Mouse (Mus musculus) midbrain, embryonic 14.5 days (tissue): ENCODE measurements around the gene Prpf40a. TPM values are rescaled to one million over a fixed set of nuclear protein-coding genes. Genes with fewer than 3 reads are reported as not detected.

Source experiments
- ATAC-seq: fragments of 200-750 bp; cut with Nextera tagmentation; 2 replicates; pipeline ENCODE4 v1.8.0; 2017; ENCODE audit warnings: moderate number of reproducible peaks, moderate library complexity; ENCODE audit not compliant: low FRiP score, low TSS enrichment
- DNase-seq: peaks from one replicate; pipeline ENCODE4 v3.0.0-alpha.2; 2015
- H3K27ac ChIP-seq: fragments of 300-500 bp; sonication (generic); replicated peaks from 2 replicates; pipeline ENCODE4 v1.5.1; 2014; ENCODE audit warnings: mild to moderate bottlenecking, low read depth, low read length, moderate library complexity
- H3K27me3 ChIP-seq: fragments of 300-500 bp; sonication (generic); 2 replicates; pipeline ENCODE4 v1.6.1; 2014; ENCODE audit warnings: low read length, control low read depth, mixed read lengths; ENCODE audit not compliant: control insufficient read depth, insufficient read depth
- H3K36me3 ChIP-seq: fragments of 300-500 bp; sonication (generic); 2 replicates; pipeline ENCODE4 v1.6.1; 2014; ENCODE audit warnings: low read length, control low read depth; ENCODE audit not compliant: control insufficient read depth, insufficient read depth
- H3K4me1 ChIP-seq: fragments of 300-500 bp; sonication (generic); 2 replicates; pipeline ENCODE4 v1.6.1; 2014; ENCODE audit warnings: mild to moderate bottlenecking, antibody characterized with exemption, low read length, control low read depth; ENCODE audit not compliant: control insufficient read depth, insufficient read depth
- H3K4me2 ChIP-seq: fragments of 300-500 bp; sonication (generic); 2 replicates; pipeline ENCODE4 v1.6.1; 2014; ENCODE audit warnings: mild to moderate bottlenecking, low read length, moderate library complexity
- H3K4me3 ChIP-seq: fragments of 300-500 bp; sonication (generic); replicated peaks from 2 replicates; pipeline ENCODE4 v1.5.1; 2014; ENCODE audit warnings: low read depth, low read length
- H3K9ac ChIP-seq: fragments of 300-500 bp; sonication (generic); replicated peaks from 2 replicates; pipeline ENCODE4 v1.6.1; 2014; ENCODE audit warnings: mild to moderate bottlenecking, low read length, moderate library complexity
- H3K9me3 ChIP-seq: fragments of 300-500 bp; sonication (generic); 2 replicates; pipeline ENCODE4 v1.6.1; 2016; ENCODE audit warnings: low read length, control low read depth, mixed read lengths; ENCODE audit not compliant: control insufficient read depth
- WGBS: fragments of 180-500 bp; shearing (Covaris S2); extraction: QIAGEN DNeasy Blood & Tissue Kit; methylation state at CpG from one replicate; pipeline ENCODE4 v1.1.7; 2014; 5-methylcytosine and 5-hydroxymethylcytosine counted together
- polyA plus RNA-seq: library from polyadenylated mRNA; unstranded; fragments of >200 nt; fragmentation: Nextera tagmentation; extraction: Ambion mirVana; gene quantifications from 2 replicates; pipeline ENCODE4 v1.2.1, GENCODE M21; 2014

Prpf40a gene
- polyA plus RNA-seq, 1 experiment from 2014 or later = 139 TPM

- peak; percentile 16 for DNase-seq
- Histone ChIP-seq H3K27ac (no peak overlapping the region), H3K27me3 (no peaks in the 10 kb centered on the region), H3K4me1 (no peaks in the 10 kb centered on the region), H3K9me3 (no peaks in the 10 kb centered on the region), H3K9ac (no peak overlapping the region), H3K4me2 (no peak overlapping the region), H3K36me3 (peaks cover 59% of the 10 kb centered on the region), H3K4me3 (no peak overlapping the region)
- no peak for ATAC-seq
- WGBS = 89% methylated on average over 3 of the region's 3 CpGs
Observed at GRCm38 (mm10) chr2:53125998-53126397, 65.1 kb downstream of the Prpf40a start.

- no peaks in the 10 kb centered on the region for H3K9me3 ChIP-seq
- no peak overlapping the region for H3K9ac ChIP-seq
- H3K4me3 ChIP-seq = no peak overlapping the region
- no peaks in the 10 kb centered on the region for H3K4me1 ChIP-seq
- ATAC-seq (no peak; the same call in 1 of the 2 replicates), DNase-seq (peak; percentile 86)
- H3K27me3 ChIP-seq = no peaks in the 10 kb centered on the region
- 78% methylated on average over 5 of the region's 5 CpGs for WGBS
- H3K36me3 ChIP-seq = peaks cover 67% of the 10 kb centered on the region
- H3K27ac ChIP-seq = no peak overlapping the region
- H3K4me2 ChIP-seq = no peak overlapping the region
Observed at GRCm38 (mm10) chr2:53121797-53122196, 69.3 kb downstream of the Prpf40a start.

- Histone ChIP-seq H3K4me1 (no peaks in the 10 kb centered on the region), H3K36me3 (peaks cover 82% of the 10 kb centered on the region)
Observed at GRCm38 (mm10) chr2:53108547-53108946, 82.5 kb downstream of the Prpf40a start.

GRCm38 (mm10) chr2:53106472-53106871 lies 84.6 kb downstream of the Prpf40a start:
- Histone ChIP-seq H3K9ac (no peak overlapping the region), H3K36me3 (peaks cover 84% of the 10 kb centered on the region), H3K4me1 (no peaks in the 10 kb centered on the region), H3K4me2 (no peak overlapping the region), H3K4me3 (no peak overlapping the region), H3K27me3 (no peaks in the 10 kb centered on the region), H3K9me3 (no peaks in the 10 kb centered on the region), H3K27ac (no peak overlapping the region)
- ATAC-seq (no peak), DNase-seq (no peak)
- WGBS = 90% methylated on average over 8 of the region's 8 CpGs

More at GRCm38 (mm10) chr2:53108547-53108946, 82.5 kb downstream of the Prpf40a start:
- Histone ChIP-seq H3K4me2 (no peak overlapping the region), H3K9me3 (no peaks in the 10 kb centered on the region), H3K27ac (no peak overlapping the region), H3K9ac (no peak overlapping the region), H3K27me3 (no peaks in the 10 kb centered on the region), H3K4me3 (no peak overlapping the region)
- no peak for ATAC-seq
- DNase-seq = no peak
- WGBS = 83% methylated on average over 5 of the region's 5 CpGs

GRCm38 (mm10) chr2:53106056-53106455 lies 85.0 kb downstream of the Prpf40a start:
- H3K36me3 ChIP-seq = peaks cover 83% of the 10 kb centered on the region
- no peak overlapping the region for H3K4me3 ChIP-seq
- no peaks in the 10 kb centered on the region for H3K4me1 ChIP-seq
- H3K9me3 ChIP-seq = no peaks in the 10 kb centered on the region
- H3K27ac ChIP-seq = no peak overlapping the region
- H3K9ac ChIP-seq = no peak overlapping the region
- ATAC-seq (no peak; the same call in 1 of the 2 replicates), DNase-seq (no peak)
- 90% methylated on average over 7 of the region's 7 CpGs for WGBS
- no peak overlapping the region for H3K4me2 ChIP-seq
- no peaks in the 10 kb centered on the region for H3K27me3 ChIP-seq

- no peaks in the 10 kb centered on the region for H3K27me3 ChIP-seq
- peaks cover 77% of the 10 kb centered on the region for H3K36me3 ChIP-seq
- H3K4me3 ChIP-seq = no peak overlapping the region
- H3K9me3 ChIP-seq = no peaks in the 10 kb centered on the region
- no peak overlapping the region for H3K9ac ChIP-seq
- H3K4me1 ChIP-seq = no peaks in the 10 kb centered on the region
- H3K27ac ChIP-seq = no peak overlapping the region
- ATAC-seq (no peak), DNase-seq (no peak)
- 96% methylated on average over 10 of the region's 10 CpGs for WGBS
- no peak overlapping the region for H3K4me2 ChIP-seq
Observed at GRCm38 (mm10) chr2:53105408-53105807, 85.7 kb downstream of the Prpf40a start.

GRCm38 (mm10) chr2:53102901-53103300 lies 88.2 kb downstream of the Prpf40a start:
- Histone ChIP-seq H3K4me3 (no peak overlapping the region), H3K4me2 (no peak overlapping the region), H3K4me1 (no peaks in the 10 kb centered on the region), H3K27ac (no peak overlapping the region), H3K27me3 (no peaks in the 10 kb centered on the region), H3K9ac (no peak overlapping the region), H3K36me3 (peaks cover 55% of the 10 kb centered on the region), H3K9me3 (no peaks in the 10 kb centered on the region)
- DNase-seq (no peak), ATAC-seq (no peak)
- WGBS = 93% methylated on average over 2 of the region's 2 CpGs

- Histone ChIP-seq H3K27me3 (no peaks in the 10 kb centered on the region), H3K9ac (no peak overlapping the region), H3K4me3 (no peak overlapping the region), H3K4me1 (no peaks in the 10 kb centered on the region), H3K27ac (no peak overlapping the region), H3K36me3 (peaks cover 49% of the 10 kb centered on the region), H3K4me2 (no peak overlapping the region), H3K9me3 (no peaks in the 10 kb centered on the region)
- ATAC-seq (no peak), DNase-seq (no peak)
- WGBS = 84% methylated on average over 11 of the region's 11 CpGs
Observed at GRCm38 (mm10) chr2:53101885-53102740, 89.0 kb downstream of the Prpf40a start.

GRCm38 (mm10) chr2:53100093-53100492 lies 91.0 kb downstream of the Prpf40a start:
- Histone ChIP-seq H3K9me3 (no peaks in the 10 kb centered on the region), H3K27ac (no peak overlapping the region), H3K9ac (no peak overlapping the region), H3K27me3 (no peaks in the 10 kb centered on the region), H3K36me3 (peaks cover 30% of the 10 kb centered on the region), H3K4me2 (no peak overlapping the region), H3K4me1 (no peaks in the 10 kb centered on the region), H3K4me3 (no peak overlapping the region)
- DNase-seq = no peak
- no peak for ATAC-seq
- 70% methylated on average over 2 of the region's 2 CpGs for WGBS
